ENCODE assay signal across 8 mouse cellular contexts in the genomic region with DNA sequence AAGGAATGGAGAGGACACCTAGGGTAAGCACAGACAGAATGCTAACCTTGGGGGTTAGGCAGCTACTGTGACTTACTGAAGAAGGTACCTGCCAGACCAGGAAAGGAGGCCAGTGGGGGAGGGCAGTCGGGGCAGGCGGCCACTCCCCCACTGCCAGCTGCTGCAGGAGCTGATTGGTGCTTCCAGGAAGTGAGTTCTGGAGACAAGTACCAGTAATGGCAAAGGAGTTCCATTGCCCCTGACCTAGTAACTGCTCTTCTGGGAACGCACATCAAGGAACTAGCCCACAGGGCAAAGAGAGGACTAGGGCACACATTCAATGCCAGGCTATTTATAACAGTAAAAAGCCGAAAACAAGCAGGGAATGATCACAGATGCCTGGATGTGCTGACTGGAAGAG. TPM values are rescaled to one million over a fixed set of nuclear protein-coding genes. Genes with fewer than 3 reads are reported as not detected.
DNase-seq lines count a peak whose midpoint lies in the region.

No protein-coding gene starts in this region.

- intact Hi-C loops in left cerebral cortex, postnatal 4 days (cut with DNase I) = no loop called here

- DNase-seq in heart, adult 18-20 months = peak; percentile 51 to 75
- DNase-seq in heart, postnatal 4 days = no peak
- peak; percentile 55 for DNase-seq in adrenal gland, adult 8-10 months
- DNase-seq in heart, adult 9 months (ENCODE audit: low spot score in 2 of 2) = peak; percentile 53 to 54
- peak; percentile 80 to 83 for DNase-seq in kidney, postnatal 36 days
- no peak for DNase-seq in T-cell, adult 2 months (ENCODE audit: low spot score)
- DNase-seq in left cerebral cortex, postnatal 4 days = no peak
- DNase-seq in frontal cortex, postnatal 25 days (ENCODE audit: low spot score in 2 of 2) = no peak

RNA-seq across cellular contexts. Expression of a gene that starts 3.1 kb away (rescaled TPM):
- total RNA-seq in heart, adult 18-20 months (2021) = 100 to 1,000 TPM; 202 to 251 TPM
- total RNA-seq in heart, postnatal 4 days (2021) = 100 to 1,000 TPM; 333 to 343 TPM
- total RNA-seq in adrenal gland, adult 8-10 months (2022) = 100 to 1,000 TPM; 251 to 297 (median 270) TPM
- 100 to 1,000 TPM; 361 to 382 TPM for total RNA-seq in left cerebral cortex, postnatal 4 days (2021)

RNA-seq across cellular contexts. Expression of a gene that starts 24.4 kb away (rescaled TPM):
- 10 to 100 TPM in 1 of 2 experiments, 1 to 10 TPM in 1; 5.5 to 12.2 TPM for total RNA-seq in heart, adult 18-20 months (2021)
- total RNA-seq in heart, postnatal 4 days (2021) = 10 to 100 TPM; 29.1 to 35.0 TPM
- total RNA-seq in adrenal gland, adult 8-10 months (2022) = 10 to 100 TPM; 37.2 to 78.4 (median 46.3) TPM
- total RNA-seq in left cerebral cortex, postnatal 4 days (2021) = 10 to 100 TPM in 1 of 2 experiments, 1 to 10 TPM in 1; 9.7 to 10.8 TPM

RNA-seq across cellular contexts. Expression of a gene that starts 38.8 kb away (rescaled TPM):
- 100 to 1,000 TPM; 131 to 133 TPM for total RNA-seq in heart, adult 18-20 months (2021)
- 10 to 100 TPM; 84.4 to 96.9 TPM for total RNA-seq in heart, postnatal 4 days (2021)
- 100 to 1,000 TPM in 3 of 4 experiments, 10 to 100 TPM in 1; 96.1 to 125 (median 112) TPM for total RNA-seq in adrenal gland, adult 8-10 months (2022)
- 10 to 100 TPM; 66.9 to 73.5 TPM for total RNA-seq in left cerebral cortex, postnatal 4 days (2021)

RNA-seq across cellular contexts. Expression of a gene that starts 53.1 kb away (rescaled TPM):
- 10 to 100 TPM; 49.0 to 64.9 TPM for total RNA-seq in heart, adult 18-20 months (2021)
- total RNA-seq in heart, postnatal 4 days (2021) = 10 to 100 TPM; 57.5 to 58.5 TPM
- total RNA-seq in adrenal gland, adult 8-10 months (2022) = 100 to 1,000 TPM in 3 of 4 experiments, 10 to 100 TPM in 1; 69.8 to 130 (median 111) TPM
- total RNA-seq in left cerebral cortex, postnatal 4 days (2021) = 10 to 100 TPM; 38.6 to 44.1 TPM

Comparison
In these comparisons a context has a peak if more than half of its experiments do, and no peak if none do; other contexts are left out.
1. DNase-seq: peak in heart, adult 18-20 months (2 of 2), adrenal gland, adult 8-10 months (single experiment), heart, adult 9 months (2 of 2) and kidney, postnatal 36 days (2 of 2); none in heart, postnatal 4 days (single experiment), T-cell, adult 2 months (single experiment), left cerebral cortex, postnatal 4 days (single experiment) and frontal cortex, postnatal 25 days (0 of 2).